Mouse (Mus musculus) limb, embryonic 14.5 days (tissue): ENCODE results near the gene Wdr77. TPM values are rescaled to one million over a fixed set of nuclear protein-coding genes. Genes with fewer than 3 reads are reported as not detected.
"Not testable (repeated sequence)": the region's sequence is repeated elsewhere in the genome, so short reads cannot be mapped to it uniquely, and the experiment has no call there.

Experiments
- ATAC-seq: fragments of 200-750 bp; cut with Nextera tagmentation; 2 replicates; pipeline ENCODE4 v1.8.0; 2017; ENCODE audit warnings: low read depth, moderate number of reproducible peaks, moderate TSS enrichment; ENCODE audit not compliant: low FRiP score
- DNase-seq: peaks from one replicate; pipeline ENCODE4 v3.0.0-alpha.2; 2015; ENCODE audit warnings: low spot score
- H3K27ac ChIP-seq: fragments of 300-500 bp; sonication (generic); replicated peaks from 2 replicates; pipeline ENCODE4 v1.5.1; 2014; ENCODE audit warnings: low read depth, mild to moderate bottlenecking, low read length, moderate library complexity, mixed read lengths
- H3K27me3 ChIP-seq: fragments of 300-500 bp; sonication (generic); 2 replicates; pipeline ENCODE4 v1.6.1; 2014; ENCODE audit warnings: low read length, mixed read lengths; ENCODE audit not compliant: control insufficient read depth, insufficient read depth
- H3K36me3 ChIP-seq: fragments of 300-500 bp; sonication (generic); 2 replicates; pipeline ENCODE4 v1.6.1; 2014; ENCODE audit warnings: mild to moderate bottlenecking, low read length, moderate library complexity, mixed read lengths; ENCODE audit not compliant: control insufficient read depth, insufficient read depth
- H3K4me1 ChIP-seq: fragments of 300-500 bp; sonication (generic); 2 replicates; pipeline ENCODE4 v1.6.1; 2014; ENCODE audit warnings: antibody characterized with exemption, low read length, mixed read lengths; ENCODE audit not compliant: control insufficient read depth, insufficient read depth
- H3K4me2 ChIP-seq: fragments of 300-500 bp; sonication (generic); replicated peaks from 2 replicates; pipeline ENCODE4 v1.6.1; 2014; ENCODE audit warnings: low read depth, mild to moderate bottlenecking, low read length, moderate library complexity; ENCODE audit not compliant: severe bottlenecking
- H3K4me3 ChIP-seq: fragments of 300-500 bp; sonication (generic); replicated peaks from 2 replicates; pipeline ENCODE4 v1.5.1; 2014; ENCODE audit warnings: low read length
- H3K9ac ChIP-seq: fragments of 300-500 bp; sonication (generic); 2 replicates; pipeline ENCODE4 v1.6.1; 2014; ENCODE audit warnings: mild to moderate bottlenecking, low read depth, low read length, moderate library complexity; ENCODE audit not compliant: severe bottlenecking
- H3K9me3 ChIP-seq: fragments of 300-500 bp; sonication (generic); 2 replicates; pipeline ENCODE4 v1.6.1; 2016; ENCODE audit warnings: low read length; ENCODE audit not compliant: control insufficient read depth
- POLR2A ChIP-seq: fragments of 200-500 bp; IDR thresholded peaks from 2 replicates; pipeline ENCODE4 v1.8.0; 2012; ENCODE audit warnings: inconsistent platforms, mild to moderate bottlenecking, moderate library complexity, borderline replicate concordance; ENCODE audit not compliant: insufficient read depth, insufficient read length; ENCODE audit errors: extremely low read depth
- WGBS: fragments of 180-500 bp; shearing (Covaris S2); extraction: QIAGEN DNeasy Blood & Tissue Kit; methylation state at CpG from one replicate; pipeline ENCODE4 v1.1.7; 2014; 5-methylcytosine and 5-hydroxymethylcytosine counted together
- polyA plus RNA-seq, 2 experiments: library from polyadenylated mRNA; depleted of rRNA in 1 of 2; stranded (reverse) in 1 of 2; unstranded in 1 of 2; fragments of >200 nt; fragmentation: Nextera tagmentation in 1 of 2; extraction: Ambion mirVana in 1 of 2; gene quantifications; 2 replicates each; pipeline versions ENCODE4 v1.2.1 to v1.2.3; 2012 to 2014

The Wdr77 gene
- polyA plus RNA-seq, 2 experiments: 92.1 to 107 TPM

DNA sequence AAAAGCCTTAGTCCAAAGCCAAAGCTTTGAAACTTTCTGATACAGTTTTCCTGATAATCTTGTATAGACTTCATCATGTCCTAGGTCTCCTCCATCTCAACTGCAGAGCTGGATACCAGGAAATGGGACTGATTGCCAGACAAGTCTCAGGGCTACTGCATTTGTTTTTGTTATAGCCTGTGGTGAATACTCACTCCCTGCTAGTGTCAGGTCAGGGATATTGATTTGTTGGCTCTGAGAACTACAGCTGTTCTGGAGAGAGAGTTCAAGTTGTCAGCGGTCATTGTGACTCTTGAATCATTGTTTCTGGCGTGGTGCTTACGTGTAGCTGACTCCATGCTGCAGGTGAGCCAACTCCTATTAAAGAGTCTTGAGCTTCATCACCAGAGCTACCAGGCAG lies 14.2 kb downstream of the Wdr77 start, which contains the start of gene Ovgp1:
Gene Ovgp1, plus strand, starts transcription at position 301 of the 400 bp plus-strand sequence.
- peaks cover 20% of the 10 kb centered on the region for H3K36me3 ChIP-seq
- H3K27ac ChIP-seq: no peak within 1 kb of the TSS
- H3K4me3 ChIP-seq: no peak within 1 kb of the TSS
- no peak within 1 kb of the TSS for H3K9ac ChIP-seq
- H3K9me3 ChIP-seq: no peaks in the 10 kb centered on the region
- no peak for TF ChIP-seq POLR2A
- ATAC-seq (no peak), DNase-seq (no peak)
- no peaks in the 10 kb centered on the region for H3K27me3 ChIP-seq
- no peak within 1 kb of the TSS for H3K4me2 ChIP-seq
- no peaks in the 10 kb centered on the region for H3K4me1 ChIP-seq
- 74% methylated on average over 3 of the region's 3 CpGs for WGBS

GRCm38 (mm10) chr3:105974174-105974573 lies 15.0 kb downstream of the Wdr77 start:
- Histone ChIP-seq H3K9ac (no peak overlapping the region), H3K27ac (no peak overlapping the region), H3K9me3 (no peaks in the 10 kb centered on the region), H3K4me2 (no peak overlapping the region), H3K27me3 (no peaks in the 10 kb centered on the region), H3K4me3 (no peak overlapping the region), H3K36me3 (peaks cover 13% of the 10 kb centered on the region), H3K4me1 (no peaks in the 10 kb centered on the region)
- ATAC-seq: no peak
- TF ChIP-seq POLR2A: no peak
- DNase-seq: no peak
- WGBS: 91% methylated on average over 2 of the region's 2 CpGs

DNA sequence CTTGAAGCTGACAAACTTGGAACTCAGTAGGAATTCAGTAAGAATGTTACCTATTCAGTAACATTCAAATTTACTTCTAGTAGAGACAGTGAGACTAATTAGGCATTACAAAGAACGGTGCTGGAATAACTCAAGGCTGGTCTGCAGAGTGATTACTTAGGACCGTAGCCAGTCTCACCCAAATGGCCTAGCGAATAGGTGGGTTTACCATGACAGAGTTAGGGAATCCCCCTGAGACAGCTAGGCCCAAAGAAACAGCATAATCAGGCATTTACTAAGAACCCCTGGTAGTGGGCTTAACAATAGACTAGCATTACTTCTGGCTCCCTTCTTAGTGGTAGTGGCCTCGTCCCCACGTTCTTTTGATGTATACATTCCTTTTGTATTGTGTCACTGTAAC lies 30.4 kb downstream of the Wdr77 start:
- 58% methylated on average over 5 of the region's 5 CpGs for WGBS
- not testable (repeated sequence) for H3K27ac ChIP-seq, H3K4me2 ChIP-seq, H3K36me3 ChIP-seq, H3K4me3 ChIP-seq, H3K27me3 ChIP-seq, H3K9ac ChIP-seq, H3K9me3 ChIP-seq, ATAC-seq, DNase-seq, H3K4me1 ChIP-seq

GRCm38 (mm10) chr3:105991653-105992283 lies 32.6 kb downstream of the Wdr77 start:
- ATAC-seq: peak; percentile 37; the same call in 1 of the 2 replicates
- no peaks in the 10 kb centered on the region for H3K9me3 ChIP-seq
- H3K4me3 ChIP-seq: no peak overlapping the region
- WGBS: 30% methylated on average over 4 of the region's 4 CpGs
- no peak overlapping the region for H3K9ac ChIP-seq
- H3K27ac ChIP-seq: no peak overlapping the region
- no peaks in the 10 kb centered on the region for H3K4me1 ChIP-seq
- no peaks in the 10 kb centered on the region for H3K36me3 ChIP-seq
- peak; percentile 80 for DNase-seq
- TF ChIP-seq POLR2A: no peak
- no peaks in the 10 kb centered on the region for H3K27me3 ChIP-seq
- no peak overlapping the region for H3K4me2 ChIP-seq

GRCm38 (mm10) chr3:105994730-105995129 lies 35.6 kb downstream of the Wdr77 start:
- ATAC-seq: no peak
- WGBS: 4% methylated on average over 2 of the region's 2 CpGs

More at GRCm38 (mm10) chr3:105994730-105995129, 35.6 kb downstream of the Wdr77 start:
- Histone ChIP-seq H3K4me2 (no peak overlapping the region), H3K27me3 (no peaks in the 10 kb centered on the region), H3K36me3 (no peaks in the 10 kb centered on the region), H3K9ac (no peak overlapping the region), H3K9me3 (no peaks in the 10 kb centered on the region), H3K4me3 (no peak overlapping the region), H3K27ac (no peak overlapping the region), H3K4me1 (no peaks in the 10 kb centered on the region)
- no peak for TF ChIP-seq POLR2A
- DNase-seq: no peak
